Mouse (Mus musculus) heart, postnatal 36 days (tissue): ENCODE data around the gene Rcan1. TPM values are rescaled to one million over a fixed set of nuclear protein-coding genes. Genes with fewer than 3 reads are reported as not detected.
"Not testable (repeated sequence)": the region's sequence is repeated elsewhere in the genome, so short reads cannot be mapped to it uniquely, and the experiment has no call there.

Experiments
- DNase-seq, 2 experiments: peaks; one replicate each; pipeline ENCODE4 v3.0.0; 2021 to 2022
- intact Hi-C: fragments of 180-260 bp; cut with DNase I; formaldehyde crosslinking; loops from one replicate; pipeline ENCODE4 v1.15.1; 2025
- total RNA-seq, 2 experiments: library from RNA; stranded (reverse); gene quantifications; 2 replicates each; pipeline ENCODE4 v1.2.3; 2021

Rcan1 gene
- total RNA-seq: 10 to 100 TPM; 50.8 to 99.4 TPM

GRCm38 (mm10) chr16:92470706-92471105 lies at the start of gene Rcan1:
TSS of gene Rcan1 (minus strand) at chr16:92470867.
- intact Hi-C loops: no loop called here

GRCm38 (mm10) chr16:92519820-92520492 lies 49.3 kb upstream of the Rcan1 start:
- intact Hi-C loops: loop anchor here (5.0 kb wide), 1 partner anchor 927 kb away; no protein-coding TSS in a partner anchor

More at GRCm38 (mm10) chr16:92470706-92471105, at the start of gene Rcan1:
- no peak for DNase-seq

GRCm38 (mm10) chr16:92518718-92519117 lies 48.1 kb upstream of the Rcan1 start:
- no peak for DNase-seq
- intact Hi-C loops: no loop called here

More at GRCm38 (mm10) chr16:92519820-92520492, 49.3 kb upstream of the Rcan1 start:
- peak; percentile 16 to 23 for DNase-seq

GRCm38 (mm10) chr16:92516139-92516538 lies 45.5 kb upstream of the Rcan1 start:
- peak; percentile 17 to 26 for DNase-seq
- intact Hi-C loops: no loop called here

GRCm38 (mm10) chr16:92514896-92515295 lies 44.2 kb upstream of the Rcan1 start:
- intact Hi-C loops: loop anchor here (5.0 kb wide), 1 partner anchor 1027 kb away; no protein-coding TSS in a partner anchor
- DNase-seq: not testable (repeated sequence)

GRCm38 (mm10) chr16:92511773-92512391 lies 41.2 kb upstream of the Rcan1 start:
- intact Hi-C loops: loop anchor here (5.0 kb wide), 1 partner anchor 1030 kb away; no protein-coding TSS in a partner anchor
- DNase-seq: peak in 1 of 2 experiments; percentile 10

- intact Hi-C loops: loop anchor here (5.0 kb wide), 1 partner anchor 1031 kb away; no protein-coding TSS in a partner anchor
- DNase-seq: no peak
Observed at GRCm38 (mm10) chr16:92510835-92511772, 40.4 kb upstream of the Rcan1 start.

GRCm38 (mm10) chr16:92507573-92507972 lies 36.9 kb upstream of the Rcan1 start:
- DNase-seq: no peak
- intact Hi-C loops: no loop called here

GRCm38 (mm10) chr16:92503105-92503504 lies 32.4 kb upstream of the Rcan1 start:
- intact Hi-C loops: no loop called here
- no peak for DNase-seq

GRCm38 (mm10) chr16:92500534-92500933 lies 29.9 kb upstream of the Rcan1 start:
- intact Hi-C loops: no loop called here
- DNase-seq: no peak

GRCm38 (mm10) chr16:92499324-92499723 lies 28.7 kb upstream of the Rcan1 start:
- DNase-seq: no peak
- intact Hi-C loops: no loop called here

- intact Hi-C loops: no loop called here
- no peak for DNase-seq
Observed at GRCm38 (mm10) chr16:92498589-92498981, 27.9 kb upstream of the Rcan1 start.

- no peak for DNase-seq
- intact Hi-C loops: no loop called here
Observed at GRCm38 (mm10) chr16:92497851-92498588, 27.4 kb upstream of the Rcan1 start.

- intact Hi-C loops: no loop called here
- DNase-seq: no peak
Observed at GRCm38 (mm10) chr16:92489356-92489755, 18.7 kb upstream of the Rcan1 start.

GRCm38 (mm10) chr16:92488456-92488855 lies 17.8 kb upstream of the Rcan1 start:
- intact Hi-C loops: no loop called here
- no peak for DNase-seq

GRCm38 (mm10) chr16:92487489-92487888 lies 16.8 kb upstream of the Rcan1 start:
- no peak for DNase-seq

GRCm38 (mm10) chr16:92487086-92487485 lies 16.4 kb upstream of the Rcan1 start:
- no peak for DNase-seq
- intact Hi-C loops: no loop called here

More at GRCm38 (mm10) chr16:92487489-92487888, 16.8 kb upstream of the Rcan1 start:
- intact Hi-C loops: no loop called here

GRCm38 (mm10) chr16:92485436-92485835 lies 14.8 kb upstream of the Rcan1 start, which contains the start of gene Clic6:
TSS of gene Clic6 (plus strand) at chr16:92485736.
- intact Hi-C loops: no loop called here
- no peak for DNase-seq

- intact Hi-C loops: loop anchor here (1.0 kb wide), 3 partner anchors 93 to 164 kb away; no protein-coding TSS in a partner anchor
- peak; percentile 60 to 65 for DNase-seq
Observed at GRCm38 (mm10) chr16:92478561-92479150, 8.0 kb upstream of the Rcan1 start.
